Mouse (Mus musculus): Measurements from ENCODE around the gene Tmem120b. TPM values are rescaled to one million over a fixed set of nuclear protein-coding genes. Genes with fewer than 3 reads are reported as not detected.

Gene Tmem120b
- total RNA-seq, 2 experiments from 2014 or later = 12.1 to 12.7 TPM

DNA sequence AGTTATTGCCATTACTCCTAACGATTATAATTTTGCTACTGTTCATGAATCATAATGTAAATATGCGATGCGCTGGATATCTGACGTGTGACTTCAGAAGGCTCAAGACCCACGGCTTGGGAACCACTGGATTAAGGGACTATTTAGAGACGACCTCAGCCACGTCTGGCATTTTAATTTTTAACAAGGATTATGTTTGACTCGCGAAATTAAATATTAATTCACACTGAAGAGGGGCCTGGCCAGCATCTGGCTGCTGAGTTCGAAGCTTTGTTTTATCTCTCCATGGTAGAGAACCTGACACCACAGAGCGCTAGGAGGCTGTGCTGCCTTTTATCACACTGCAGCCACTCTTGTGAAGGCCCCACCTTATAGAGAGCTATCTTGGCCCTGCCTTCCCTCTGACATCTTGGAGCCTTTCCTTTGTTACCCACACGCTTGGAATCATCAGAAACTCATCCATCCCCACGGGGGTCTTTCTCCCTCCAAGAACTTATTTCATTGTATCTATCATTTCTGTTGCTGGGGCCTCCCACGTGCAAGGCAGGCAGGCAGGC is 24.9 kb downstream of the Tmem120b start:
- DNase-seq = no peak

DNA sequence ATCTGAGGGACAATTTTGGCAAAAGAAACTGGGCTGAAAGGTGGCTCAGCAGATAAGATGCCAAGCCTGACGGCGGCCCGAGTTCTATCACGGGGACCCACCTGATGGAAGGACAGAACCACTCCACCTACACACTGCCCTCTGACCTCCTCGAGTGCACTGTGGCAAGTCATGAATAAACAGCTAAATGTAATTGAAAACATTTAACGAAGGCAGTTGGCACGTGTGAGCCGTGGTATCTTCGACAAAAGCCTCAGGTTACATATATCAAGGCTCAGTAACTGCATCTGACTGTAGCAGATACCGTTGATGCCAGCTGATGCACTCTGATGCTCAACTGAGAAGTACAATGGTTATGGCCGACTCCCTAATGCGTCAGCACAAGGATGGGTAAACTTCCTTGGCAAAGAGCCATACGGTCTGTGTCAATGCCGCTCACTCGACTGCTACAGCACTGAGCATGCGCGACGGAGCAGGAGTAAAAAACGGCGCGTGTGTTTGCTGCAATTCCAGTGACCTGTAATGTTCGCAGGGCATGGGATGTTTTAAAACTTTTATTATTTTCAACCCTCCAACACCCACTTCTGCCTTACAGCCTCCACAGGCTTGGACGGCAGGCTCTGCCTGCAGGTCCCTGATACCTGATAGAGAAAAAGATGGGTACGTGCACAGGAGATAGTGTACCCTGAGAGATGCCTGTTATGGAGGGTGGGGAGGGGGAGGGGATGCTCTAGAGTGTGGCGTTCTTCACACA is 26.2 kb downstream of the Tmem120b start:
- no peak for DNase-seq

DNA sequence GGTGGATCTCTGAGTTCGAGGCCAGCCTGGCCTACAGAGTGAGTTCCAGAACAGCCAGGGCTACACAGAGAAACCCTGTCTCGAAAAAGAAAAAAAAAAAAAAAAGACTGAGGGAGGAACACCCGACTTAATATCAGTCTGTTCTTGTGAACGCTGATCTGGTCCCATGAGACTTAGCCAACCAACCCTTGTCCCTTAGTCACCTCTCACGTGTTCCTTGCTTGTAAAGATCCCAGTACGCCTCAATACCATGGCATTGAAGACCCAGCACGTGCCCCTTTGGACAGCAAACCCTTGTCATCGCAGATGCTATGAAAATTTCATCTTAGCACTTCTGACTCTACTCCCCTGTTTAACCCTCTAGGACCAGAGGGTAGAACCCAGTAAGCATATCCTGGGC is 28.1 kb downstream of the Tmem120b start:
- no peak for DNase-seq

DNA sequence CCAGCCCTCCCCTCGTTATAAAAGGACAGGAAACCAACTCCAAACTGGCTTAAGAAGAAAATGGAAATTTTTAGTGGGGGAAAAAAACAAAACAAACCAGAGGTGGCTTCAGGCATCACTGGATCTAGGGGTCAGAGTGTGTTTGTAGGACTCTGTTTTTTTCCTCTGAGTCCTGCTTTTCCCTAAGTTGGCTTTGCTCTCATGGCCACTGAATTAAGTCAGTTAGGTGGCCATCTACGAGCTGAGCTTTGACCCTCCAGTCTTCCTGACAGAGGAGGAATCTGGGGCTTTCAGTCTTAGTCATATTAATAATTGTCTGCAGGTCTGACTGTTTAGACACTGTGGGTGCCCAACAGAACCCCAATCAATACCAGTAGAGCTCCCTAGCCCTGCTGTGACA is 30.3 kb downstream of the Tmem120b start:
- no peak for DNase-seq

DNA sequence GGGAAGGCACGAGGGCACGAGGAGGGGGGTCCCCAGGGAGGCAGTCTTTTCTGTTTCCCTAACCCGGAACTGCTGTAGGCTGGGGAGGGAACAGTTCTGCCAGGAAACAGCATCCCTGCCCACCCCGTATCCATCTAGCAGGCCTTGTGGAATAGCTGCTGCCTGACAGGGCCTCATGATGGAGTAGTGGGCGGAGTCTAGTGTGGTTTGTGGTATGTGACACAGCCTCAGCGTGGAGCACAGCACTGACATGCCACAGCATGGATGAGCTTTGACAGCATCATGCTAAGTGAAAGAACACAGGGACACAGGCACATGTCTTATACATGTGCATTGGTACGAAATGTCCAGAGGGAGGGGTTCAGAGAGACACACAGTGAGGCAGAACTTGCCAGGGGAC is 34.2 kb downstream of the Tmem120b start:
- no peak for DNase-seq

DNA sequence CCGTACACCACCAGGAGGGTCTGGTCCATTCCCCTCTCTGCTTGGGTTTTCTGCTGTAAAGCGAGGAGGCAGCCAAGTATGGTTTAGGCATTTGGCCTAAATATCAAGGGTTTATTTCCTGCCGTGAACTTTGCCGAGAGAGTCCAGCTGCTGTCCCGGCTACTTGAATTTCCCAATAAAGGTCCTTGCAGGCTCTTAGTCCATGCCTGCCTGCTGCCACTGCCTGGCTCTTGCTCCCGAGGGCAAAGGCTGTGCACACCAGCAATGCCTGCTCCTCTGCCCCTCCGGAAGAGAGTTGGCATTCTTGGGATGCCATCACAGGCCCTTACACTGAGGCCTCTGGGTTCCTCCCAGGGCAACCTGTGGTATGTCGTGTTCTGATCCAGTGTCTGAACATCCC is 35.3 kb downstream of the Tmem120b start:
- DNase-seq = no peak

DNA sequence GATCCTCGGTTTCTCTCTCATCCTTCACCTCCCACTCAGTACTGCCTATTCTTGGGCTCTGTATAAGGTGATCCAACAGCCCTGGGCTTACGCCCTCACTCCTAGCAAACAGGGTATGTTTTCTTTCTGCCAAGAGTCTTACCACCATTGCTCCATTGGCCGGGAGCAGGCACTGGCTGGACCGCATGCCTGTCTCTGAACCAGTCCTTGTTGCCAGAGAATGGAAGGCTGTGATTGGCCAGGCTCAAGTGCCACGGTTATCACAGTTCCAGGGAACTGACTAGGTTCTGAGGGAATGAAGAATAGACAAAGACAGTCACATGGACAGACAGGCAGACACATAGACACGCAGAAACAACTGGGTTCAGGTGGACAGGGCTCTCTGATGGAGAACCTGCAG is 36.6 kb downstream of the Tmem120b start:
- peak; percentile 58 for DNase-seq

DNA sequence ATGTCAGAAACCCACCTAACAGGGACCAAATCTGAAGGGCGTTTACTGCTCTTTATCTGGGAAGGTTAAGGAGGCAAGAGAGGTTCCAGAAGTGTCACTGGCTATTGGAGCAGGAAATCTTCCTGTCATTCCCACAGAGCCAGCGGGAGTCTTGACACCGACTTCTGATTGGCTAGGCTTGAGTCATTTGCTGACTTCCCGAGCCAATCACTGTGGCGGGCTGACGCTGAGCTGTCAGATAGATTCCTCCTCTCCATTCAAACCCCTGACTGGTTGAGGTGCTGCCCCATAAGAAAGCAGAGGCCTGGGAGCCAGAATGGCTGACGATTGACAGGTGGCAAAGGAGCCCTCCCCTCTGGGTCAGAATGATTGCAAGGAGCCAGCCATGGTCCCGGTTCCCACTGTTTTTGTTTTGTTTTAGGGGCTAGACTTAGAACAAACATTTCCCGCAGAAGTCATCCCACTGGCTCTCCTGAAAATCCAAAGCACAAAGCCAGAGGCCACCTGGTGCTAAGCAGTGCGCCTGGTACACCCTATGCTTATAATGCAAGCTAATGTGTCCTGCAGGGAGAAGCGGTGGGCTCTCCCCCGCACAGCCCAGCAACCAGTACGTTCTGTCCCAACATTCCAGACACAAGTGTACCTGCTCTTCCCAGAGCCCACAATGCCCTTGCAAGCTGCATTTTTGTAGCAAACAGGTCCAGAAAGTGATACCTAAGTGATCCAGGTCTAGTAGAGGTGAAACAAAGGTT is 41.4 kb downstream of the Tmem120b start:
- peak; percentile 50 for DNase-seq

DNA sequence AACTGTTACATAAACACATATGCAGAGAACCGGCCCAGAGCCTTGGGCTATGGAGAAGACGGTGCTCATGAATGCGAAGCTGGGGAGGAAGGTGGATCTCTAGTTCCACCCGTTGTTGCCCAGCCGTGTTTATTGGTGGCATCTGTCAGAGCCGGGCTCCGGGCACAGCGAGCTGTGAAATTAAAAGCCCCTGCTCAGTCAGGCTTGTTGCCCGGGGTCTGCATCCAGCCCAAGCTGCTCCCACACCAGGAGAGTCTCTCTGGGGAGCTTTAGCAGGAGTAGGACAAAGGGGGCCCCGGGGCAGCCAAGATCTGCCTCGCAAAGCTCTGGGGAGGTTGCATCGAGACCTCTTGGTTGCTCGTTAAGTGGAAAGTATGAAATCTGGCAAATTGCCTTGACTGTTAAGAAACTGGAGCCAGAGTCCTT is 42.1 kb downstream of the Tmem120b start:
- DNase-seq = no peak

DNA sequence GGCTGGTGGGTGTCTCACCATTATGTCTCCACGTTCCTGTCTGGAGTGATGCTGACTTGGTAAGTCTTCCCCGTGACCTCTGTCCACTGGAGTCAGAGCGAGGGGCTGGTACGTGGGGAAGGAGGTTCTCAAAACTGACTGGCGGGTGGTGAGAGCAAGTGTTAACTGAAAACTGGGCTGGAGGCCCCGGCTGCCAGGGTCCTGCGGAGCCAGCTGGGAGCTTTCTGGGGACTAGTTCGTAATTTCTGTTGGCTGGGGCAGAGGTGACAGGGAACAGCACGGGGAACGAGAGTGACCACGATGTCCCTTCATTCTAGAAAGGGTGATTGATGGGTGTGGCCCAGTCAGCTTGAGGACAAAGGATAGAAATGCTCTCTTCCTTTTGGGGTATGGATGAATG is 45.9 kb downstream of the Tmem120b start:
- DNase-seq = no peak

DNA sequence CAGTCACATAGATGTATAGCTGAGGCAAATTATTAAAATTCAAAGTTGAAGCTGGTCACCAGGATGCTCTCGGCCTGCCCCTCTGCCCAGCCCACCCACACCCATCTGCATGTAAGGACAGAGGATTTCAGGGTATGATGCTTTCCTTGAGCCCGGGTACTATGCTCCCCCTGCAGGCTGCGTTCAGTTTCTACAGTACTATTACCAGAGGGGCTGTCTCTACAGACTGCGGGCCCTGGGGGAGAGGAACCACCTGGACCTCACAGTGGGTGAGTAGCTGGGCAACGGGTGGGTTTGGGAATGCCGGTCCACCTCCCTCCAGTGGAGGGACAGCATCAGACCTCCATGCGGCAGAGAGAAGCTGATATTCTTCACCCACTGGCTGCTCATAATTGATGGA is 46.7 kb downstream of the Tmem120b start:
- DNase-seq = peak; percentile 68

DNA sequence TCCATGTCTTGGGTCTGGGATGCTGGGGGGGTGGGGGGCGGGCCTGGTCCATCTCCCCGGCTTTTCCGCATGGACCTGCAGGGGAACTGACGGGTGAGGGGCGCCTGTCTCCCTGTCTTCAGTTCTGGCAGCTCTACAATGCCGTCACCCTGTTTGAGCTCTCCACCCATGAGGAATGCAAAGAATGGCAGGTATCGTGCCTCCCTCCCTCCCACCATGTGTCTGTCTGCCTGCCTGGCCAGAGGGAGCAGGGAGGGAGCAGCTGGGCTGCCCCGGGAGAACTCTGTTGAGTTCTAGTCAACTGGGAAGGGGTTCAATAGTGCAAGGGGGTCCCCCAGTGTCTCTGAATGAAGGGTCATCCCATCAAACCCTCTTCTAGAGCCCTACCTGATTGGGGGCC is 47.9 kb downstream of the Tmem120b start:
- DNase-seq = no peak

DNA sequence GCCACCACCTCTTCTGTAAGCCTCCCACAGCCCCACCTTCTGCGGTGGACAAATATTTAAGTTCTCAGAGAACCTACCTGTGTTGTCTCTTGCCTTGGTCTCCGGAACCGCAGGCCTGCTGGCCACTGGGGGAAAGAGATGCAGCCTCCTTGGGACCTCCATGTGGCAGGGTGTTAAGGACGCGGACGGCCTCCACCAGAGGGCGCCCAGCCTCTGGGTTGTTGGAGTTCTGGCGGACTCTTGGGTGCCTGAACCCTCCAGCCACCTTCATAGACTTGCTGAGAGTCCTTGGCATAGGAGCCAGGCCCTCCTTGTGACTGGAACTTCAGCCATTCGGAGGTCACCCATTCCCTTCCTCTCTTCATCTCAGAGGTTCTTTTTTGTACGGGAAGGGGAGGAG is 49.0 kb downstream of the Tmem120b start:
- peak; percentile 87 for DNase-seq

DNA sequence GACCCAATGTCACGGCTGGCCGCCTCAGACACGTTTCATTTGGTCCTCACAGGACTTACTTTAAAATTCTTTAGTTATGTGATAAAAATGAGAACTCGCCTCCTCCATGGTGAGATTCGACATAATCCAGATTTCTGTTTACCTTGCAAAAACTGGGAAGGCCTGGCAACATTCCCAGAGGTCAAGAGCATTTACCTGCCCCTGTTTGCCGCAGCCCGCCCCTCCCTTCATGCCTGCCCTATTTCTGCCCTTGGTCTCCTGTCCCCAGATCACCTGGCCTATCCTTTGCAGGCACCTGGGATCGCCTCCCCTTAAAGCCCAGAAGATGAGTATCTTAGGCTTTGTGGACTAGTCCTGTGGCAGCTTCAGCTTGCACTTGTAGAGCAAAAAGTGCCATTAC is 49.6 kb downstream of the Tmem120b start:
- no peak for DNase-seq

DNA sequence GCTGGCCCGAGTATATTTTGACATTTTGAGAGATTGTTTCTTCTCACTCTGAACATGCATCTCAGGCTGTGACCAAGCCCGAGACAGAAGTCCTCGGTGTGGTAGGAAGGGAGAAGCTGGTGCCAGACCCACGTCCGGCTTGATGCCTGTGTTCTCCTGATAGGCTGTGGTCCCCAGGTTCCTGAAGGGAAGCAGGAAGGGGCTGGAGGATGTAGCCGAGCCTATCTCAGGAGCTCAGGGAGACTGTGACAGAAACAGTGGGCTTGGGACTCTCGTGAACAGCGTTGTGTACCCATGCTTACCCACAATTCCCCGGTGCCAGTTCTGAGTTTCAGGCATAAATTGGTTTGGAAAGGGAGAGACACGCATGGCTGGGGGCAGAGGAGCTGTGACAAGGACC is 50.6 kb downstream of the Tmem120b start:
- DNase-seq = no peak

DNA sequence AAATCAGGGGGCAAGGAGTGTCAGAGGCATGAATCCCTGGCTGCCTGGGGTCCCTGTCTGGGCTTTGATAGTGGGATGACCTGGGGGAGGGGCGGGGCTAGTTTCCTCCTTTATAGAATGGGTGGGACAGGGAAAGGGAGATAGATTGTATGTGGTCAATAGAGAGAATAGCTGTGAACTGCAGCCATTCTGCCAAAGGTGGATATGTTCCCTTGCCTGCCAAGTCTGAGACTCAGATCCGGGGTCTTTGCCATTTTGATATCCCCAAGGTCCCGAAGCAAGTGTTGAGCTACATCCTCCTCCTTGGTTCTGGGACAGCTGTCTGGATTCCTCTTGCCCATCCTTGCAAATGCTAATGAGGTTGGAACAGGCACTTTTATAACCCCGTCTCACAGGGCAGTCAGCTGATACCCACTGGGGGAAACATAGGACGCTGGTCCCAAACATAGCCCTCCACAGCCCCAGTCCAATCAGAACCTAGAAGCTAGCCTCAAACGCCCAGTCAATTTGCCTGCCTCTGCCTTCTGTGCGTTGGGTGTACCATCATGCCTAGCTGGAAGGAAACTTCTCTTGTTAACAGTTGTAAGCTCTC is 52.5 kb downstream of the Tmem120b start:
- no peak for DNase-seq

DNA sequence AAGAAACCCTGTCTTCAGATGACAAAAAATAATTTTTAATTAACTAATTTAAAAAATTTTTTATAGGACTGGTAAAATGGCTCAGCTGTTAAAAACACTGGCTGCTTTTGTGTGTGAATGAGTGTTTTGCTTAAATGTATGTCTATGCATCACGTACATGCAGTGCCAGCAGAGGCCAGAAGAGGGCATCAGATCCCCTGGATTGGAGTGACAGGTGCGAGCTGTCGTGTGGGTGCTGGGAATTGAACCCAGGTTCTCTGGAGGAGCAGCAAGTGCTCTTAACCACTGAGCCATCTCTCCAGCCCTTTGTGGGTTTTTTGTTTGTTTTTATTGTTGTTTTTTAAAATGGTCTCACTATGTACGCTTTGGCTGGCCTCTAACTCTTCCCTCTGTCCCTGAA is 54.0 kb downstream of the Tmem120b start:
- no peak for DNase-seq

DNA sequence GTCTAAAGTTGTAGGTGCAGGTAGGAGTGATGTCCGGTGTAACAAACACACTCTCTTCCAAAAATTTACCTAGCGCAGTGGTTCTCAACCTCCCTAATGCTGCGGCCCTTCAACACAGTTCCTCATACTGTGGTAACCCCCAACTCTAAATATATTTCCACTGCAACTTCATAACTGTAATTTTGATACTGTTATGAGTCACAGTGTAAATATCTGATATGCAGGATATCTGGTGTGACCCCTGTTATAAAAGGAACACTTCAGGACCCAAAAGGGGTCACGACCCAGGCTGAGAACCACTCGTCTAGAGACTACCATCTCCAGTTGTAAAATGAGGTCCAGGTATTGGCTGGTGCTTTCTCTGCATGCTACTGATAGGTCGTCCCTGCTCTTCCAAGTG is 56.9 kb downstream of the Tmem120b start:
- DNase-seq = no peak

DNA sequence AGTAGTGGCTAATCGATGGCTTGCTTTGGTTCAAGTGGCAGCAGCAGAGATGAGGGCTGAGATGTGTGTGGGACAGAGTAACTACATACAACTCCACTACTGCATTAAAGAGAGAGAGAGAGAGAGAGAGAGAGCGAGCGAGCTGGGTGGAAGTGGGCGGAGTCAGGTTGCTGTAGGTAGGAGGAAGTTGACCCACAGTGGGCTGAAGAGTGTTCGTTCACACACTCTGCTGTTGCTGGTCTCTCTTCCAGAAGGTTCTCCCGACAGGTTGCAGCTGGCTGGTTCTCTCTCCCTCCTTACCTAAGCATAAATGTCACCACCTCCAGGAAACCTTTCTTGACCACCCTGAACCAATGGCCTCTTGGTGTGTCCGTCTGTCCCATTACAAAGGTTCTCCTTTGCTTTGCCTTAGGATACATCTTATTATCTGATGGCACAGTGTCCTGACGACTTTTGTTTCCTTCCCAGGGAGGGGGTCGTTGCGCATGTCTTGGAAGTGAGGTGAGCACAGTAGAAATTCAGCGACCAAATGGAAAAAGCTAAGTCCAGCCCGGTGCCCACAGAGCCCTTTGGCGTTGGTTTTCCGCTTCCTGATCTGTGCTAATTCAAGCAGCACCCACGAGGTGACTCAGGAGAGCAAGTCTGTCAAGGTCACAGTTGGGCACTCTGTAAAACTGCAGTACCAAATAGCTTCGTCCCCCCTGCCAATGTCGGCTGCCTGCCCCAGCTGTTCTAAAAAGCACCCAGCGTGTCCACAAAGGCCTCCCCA is 57.6 kb downstream of the Tmem120b start:
- peak; percentile 41 for DNase-seq

DNA sequence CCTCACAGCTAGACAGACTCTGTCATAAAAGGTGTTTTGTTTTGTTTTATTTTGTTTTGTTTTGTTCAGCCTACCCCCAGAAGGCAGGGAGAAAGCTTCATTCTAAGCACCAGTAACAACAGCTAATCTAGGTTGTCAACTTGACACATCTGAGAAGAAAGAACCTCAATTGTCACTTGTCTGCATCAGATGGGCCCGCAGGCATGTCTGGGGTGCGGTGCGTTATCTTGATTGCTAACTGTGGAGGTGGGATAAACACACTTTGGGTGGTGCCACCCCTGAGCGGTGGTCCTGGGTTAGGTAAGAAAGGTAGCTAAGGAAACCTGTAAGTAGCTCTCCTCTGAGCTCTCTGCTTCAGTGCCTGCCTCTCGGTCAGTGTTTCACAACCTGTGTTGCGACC is 58.8 kb downstream of the Tmem120b start:
- no peak for DNase-seq

DNA sequence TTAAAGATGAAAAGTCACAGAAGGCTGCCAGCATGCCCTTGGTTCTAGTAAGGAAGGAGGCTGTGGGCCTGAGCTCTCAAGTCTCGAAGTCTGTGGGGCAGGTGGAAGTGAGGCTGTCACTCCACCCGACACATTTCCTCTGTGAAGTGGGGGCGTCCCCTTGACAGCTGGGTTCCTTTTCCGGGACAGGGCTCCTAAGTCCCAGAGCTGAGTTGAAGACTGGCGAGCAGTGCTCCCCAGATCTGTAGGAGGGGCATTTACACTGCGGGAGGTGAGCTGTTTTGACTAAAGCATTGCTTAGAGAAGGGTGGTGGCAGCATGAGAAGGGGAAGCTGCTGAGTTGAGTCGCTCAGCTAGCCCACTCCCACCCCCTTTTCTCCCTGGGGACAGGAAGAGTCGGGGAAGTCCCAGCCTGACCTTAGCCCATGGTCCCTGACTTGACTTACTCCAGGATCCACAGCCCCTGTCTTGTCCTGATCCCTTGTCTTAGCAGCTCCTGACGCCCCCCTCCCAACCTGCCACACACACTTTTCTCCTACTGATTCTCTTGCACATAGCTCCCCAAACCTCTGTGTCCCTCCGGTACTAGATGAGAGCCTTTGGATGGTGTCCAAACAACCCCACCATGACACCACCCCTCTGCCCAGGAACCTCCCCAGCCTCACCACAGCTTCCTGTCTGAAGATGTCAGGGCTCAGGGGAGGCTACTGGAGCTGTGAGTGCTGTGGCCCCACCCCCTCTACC is 60.4 kb downstream of the Tmem120b start:
- peak; percentile 21 for DNase-seq

Measured in heart, postnatal 4 days (tissue).